Mouse (Mus musculus): ENCODE results near the gene Cnih3.

The Cnih3 gene

DNA sequence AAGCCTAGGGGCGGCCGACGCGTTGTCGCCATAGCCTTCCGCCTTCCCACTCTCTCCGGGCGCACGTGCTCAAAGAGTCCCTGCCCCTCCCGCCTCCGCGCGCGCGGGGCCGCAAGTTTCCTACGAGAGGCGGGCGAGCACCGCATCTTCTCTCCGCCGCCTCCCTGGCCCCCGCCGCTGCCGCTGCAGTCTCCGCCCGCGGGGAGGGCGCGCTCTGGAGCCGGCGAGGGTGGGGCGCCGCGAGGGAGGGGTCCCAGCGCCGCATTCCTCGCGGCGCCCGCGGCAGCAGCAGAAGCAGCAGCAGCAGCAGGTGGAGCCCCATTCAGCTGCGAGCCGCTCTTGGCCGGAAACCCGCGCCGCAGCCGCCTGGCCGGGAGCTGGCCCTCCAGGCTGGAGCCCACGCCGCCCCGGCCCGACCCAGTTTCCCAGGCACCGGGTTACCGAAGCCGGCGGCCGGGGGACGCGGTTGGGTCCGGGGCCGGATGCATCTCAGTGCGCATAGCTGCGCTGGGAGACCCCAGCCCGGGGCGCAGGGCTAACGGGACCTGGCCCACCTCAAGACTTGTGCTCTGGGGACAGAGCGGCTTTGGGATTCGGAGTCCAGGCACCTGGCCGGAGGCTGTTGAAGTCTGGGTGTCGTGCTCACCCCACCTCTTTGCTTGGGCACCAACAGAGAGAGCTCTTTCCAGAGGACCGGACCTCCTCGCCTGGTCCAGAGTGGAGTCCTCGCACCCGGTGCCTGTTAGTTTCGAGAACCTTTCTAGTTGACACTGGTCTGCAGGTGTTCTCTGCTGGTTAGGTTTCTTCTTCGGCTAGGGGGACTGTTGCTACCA, at the start of gene Cnih3:
Cnih3 (plus strand) TSS at position 262 of the 833 bp plus-strand sequence.
- no peak for DNase-seq

DNA sequence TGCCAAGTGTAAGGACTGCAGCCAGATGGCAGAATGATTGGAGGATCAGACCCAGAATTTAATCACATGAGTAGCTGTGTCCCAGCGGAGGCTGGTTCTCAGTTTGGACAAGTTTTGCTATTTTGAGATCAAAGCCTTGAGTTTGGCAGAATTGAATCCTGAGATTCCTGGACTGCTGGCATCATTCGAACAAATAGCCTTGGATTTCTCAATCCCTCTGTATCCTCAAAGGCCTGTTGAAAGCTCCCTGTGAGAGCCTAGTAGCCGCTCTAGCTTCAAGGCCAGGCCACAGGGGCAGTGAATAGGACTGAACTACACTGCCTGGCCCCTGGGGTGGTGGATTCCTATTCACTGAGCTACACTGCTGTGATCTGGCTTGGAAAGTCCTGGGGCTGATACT, 44.4 kb upstream of the Cnih3 start:
- no peak for DNase-seq

DNA sequence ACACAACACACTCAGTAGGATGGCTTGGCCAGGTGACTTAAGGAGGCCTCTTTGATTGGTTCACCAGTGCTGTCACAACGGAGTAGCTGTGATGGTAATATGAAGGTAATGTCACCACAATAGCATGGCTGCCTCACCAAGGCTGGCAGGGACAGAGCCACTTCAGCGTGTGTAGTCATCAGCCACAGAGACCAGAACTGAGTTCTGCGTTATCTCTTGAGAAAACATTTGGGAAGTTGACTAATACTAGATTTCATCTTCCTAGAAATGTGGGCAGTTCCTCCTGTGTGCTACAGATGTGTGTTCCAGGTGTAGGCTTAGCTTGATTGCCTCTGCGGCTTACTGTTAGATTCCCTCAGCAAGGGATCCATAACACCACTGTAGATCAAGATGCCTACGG, 41.7 kb upstream of the Cnih3 start:
- no peak for DNase-seq

DNA sequence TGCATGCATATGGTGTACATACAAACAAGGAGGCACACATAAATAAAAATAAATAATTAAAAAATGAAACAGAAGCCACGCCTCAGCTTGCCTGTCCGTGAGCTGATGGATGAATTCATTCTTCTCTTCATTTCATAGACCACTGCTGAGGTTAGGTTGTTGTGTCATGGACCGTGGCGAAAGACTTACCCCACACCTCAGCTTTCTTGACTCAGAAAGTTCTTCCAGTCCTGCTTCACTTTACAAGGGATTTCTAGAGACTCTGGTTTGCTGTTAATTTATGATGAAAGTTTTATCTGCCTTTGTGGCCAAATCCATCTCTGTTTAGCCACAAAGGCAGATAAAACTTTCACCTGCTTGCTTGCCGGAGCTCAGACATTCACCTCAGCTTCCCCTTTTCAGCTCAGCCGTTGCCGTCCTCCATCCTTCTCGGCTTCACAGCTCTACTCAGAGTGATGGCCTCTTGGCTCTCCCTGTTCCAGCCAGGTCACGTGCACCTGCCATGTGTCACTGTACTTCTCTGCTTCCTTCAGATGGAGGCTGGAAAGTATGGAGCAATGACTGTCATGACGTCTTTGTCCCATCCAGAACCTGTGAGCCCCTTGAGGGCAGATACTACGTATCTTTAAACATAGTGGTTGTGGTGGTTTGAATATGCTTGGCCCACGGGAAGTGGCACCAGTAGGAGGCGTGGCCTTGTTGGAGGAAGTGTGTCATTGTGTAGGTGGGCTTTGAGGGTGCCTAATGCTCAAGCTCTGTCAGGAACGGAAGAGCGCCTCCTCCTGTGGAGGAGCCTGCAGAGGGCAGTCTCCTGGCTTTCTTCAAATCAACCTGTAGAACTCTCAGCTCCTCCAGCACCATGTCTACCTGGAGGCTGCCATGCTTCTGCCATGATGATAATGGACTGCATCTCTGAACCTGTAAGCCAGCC, 40.0 kb upstream of the Cnih3 start:
- DNase-seq, result no peak

DNA sequence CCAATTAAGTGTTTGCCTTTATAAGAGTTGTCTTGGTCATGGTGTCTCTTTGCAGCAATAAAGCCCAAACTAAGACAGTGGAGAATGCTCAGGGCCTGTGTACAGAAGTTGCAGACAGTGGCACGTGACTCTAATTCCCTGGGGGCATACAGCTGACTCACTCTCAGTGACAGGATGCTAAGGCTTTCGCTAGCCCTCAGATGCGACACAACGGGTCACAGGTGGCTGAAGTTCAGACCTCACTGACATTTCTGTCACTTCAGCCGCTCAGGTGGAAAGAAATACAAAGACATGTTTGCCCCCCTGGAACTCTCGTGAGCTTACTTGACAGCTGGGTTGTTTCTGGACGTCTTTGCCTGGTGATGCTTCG, 39.4 kb upstream of the Cnih3 start:
- no peak for DNase-seq

DNA sequence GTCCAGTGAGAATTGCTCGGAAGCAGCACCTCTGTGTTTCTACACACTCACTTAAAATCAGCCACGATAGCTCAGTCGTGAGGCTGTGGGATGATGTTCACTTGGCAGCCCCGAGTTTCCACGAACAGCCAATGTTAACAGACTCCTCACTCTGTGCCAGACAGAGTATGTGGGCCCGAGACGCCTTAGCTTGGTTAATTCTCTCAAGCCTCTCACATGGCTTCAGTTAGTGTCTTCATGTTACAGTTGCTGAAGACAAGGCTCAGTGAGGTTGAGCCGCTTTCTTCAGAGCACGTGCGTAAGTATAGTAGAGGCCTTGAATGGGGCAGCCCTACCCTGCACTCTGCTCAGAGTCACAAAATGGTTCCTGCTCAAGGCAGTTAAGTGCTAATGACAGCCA, 38.1 kb upstream of the Cnih3 start:
- DNase-seq, result no peak

DNA sequence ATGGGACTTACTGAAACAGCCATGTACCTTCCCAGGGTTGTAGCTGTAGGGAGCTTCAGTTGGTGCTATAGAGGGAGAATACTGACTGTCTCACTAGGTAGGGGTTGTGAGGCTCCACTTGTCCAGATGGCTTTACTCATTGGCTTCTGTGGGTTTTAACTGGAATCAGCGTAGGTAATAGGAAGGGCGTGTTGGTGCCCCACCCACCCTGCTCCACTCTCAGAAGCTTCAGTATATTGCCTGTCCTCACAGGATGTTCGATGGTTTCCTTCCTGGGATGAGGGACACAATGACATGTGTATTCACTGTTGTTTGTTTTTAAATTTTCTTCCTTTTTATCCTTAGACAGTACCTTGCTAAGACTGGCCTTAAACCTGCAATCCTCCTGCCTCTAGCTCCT, 37.1 kb upstream of the Cnih3 start:
- DNase-seq, result no peak

DNA sequence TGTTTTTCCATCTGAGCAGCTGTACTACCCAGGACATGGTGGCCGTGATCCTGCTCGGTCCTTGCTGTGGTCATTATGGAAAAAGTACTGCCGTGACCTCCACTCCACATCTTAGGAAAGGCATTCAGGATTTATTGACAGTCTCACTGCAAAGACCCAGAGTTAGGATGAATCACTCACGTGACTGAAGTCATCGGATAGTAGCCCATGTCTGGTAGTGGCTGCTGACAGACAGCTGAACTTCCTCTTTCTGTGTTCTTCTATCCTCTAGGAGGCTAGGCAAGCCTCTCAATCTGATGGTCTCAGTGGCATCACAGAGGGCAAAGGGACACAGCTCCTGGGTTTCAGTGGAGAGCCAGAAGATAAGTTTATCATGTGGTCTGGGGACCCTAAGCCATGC, 35.9 kb upstream of the Cnih3 start:
- no peak for DNase-seq

DNA sequence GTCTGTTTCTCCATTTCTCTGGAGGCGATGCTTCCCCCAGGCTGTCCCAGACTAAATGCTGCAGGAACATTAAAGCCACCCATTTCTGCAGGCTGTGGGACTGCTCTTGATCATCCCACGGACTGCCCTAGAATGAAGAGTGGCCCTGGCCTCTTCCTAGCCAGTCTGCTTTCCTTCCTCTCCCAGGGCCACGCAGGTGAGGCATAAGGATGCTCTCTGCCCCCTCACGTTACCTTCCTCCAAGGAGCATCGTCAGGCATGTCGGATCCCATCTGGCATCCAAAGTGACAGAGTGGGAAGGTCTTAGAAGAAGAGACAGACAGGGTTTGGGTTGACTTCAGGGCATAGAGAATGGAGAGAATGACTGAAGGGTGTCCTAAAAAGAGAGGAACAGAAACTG, 33.0 kb upstream of the Cnih3 start:
- no peak for DNase-seq

DNA sequence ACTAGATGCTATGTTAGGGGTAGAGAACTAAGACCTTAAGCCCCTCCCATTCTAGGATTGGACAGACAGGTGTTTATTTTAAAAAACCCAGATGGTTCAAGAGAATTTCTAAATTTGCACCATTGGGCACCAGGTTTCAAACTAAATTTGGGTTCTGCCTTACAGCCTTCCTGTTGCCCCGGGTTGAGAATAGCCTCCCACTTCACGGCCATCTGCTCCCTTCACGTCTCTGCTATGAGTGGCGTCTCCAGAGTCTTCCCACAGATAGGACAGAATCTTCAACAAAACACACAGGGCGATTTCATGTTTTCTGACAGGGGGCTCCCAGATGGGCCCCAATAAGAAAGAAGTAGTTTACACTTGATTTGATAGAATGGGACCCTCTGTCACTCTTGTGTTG, 31.3 kb upstream of the Cnih3 start:
- no peak for DNase-seq

DNA sequence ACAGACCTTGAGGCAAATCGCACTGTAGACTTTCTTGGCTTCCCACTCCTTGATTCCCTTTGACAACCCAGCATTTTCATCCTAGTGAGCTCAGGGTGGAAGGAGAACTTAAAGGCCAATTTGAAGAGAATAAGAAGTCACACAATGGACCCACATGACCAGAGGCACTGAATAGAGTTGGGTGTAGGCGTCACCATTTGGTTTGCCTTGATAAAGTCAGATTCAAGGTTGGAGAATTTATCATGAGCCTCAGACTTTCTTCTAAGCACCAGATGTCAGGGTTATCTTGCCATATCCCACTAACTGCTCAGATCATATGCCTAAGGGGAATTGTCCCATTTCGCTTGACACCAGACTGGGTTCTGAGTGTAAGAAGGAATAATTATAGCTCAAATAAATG, 29.3 kb upstream of the Cnih3 start:
- no peak for DNase-seq

DNA sequence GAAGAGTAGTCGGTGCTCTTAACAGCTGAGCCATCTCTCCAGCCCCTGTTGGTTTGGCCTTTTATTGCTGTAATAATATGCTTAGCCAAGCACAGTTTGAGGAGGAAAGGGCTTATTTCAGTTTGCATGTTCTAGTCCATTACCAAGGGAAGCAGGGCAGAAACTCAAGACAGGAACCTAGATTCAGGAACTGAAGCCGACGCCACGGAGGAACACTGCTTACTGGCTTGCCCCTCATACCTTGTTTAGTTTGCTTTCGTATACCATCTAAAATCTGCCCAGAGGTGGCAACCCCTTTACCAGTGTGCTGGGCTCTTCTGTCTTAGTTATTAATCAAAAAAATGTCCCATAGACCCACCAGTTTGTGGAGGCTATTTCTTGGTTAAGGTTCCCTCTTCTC, 25.3 kb upstream of the Cnih3 start:
- DNase-seq, result no peak

DNA sequence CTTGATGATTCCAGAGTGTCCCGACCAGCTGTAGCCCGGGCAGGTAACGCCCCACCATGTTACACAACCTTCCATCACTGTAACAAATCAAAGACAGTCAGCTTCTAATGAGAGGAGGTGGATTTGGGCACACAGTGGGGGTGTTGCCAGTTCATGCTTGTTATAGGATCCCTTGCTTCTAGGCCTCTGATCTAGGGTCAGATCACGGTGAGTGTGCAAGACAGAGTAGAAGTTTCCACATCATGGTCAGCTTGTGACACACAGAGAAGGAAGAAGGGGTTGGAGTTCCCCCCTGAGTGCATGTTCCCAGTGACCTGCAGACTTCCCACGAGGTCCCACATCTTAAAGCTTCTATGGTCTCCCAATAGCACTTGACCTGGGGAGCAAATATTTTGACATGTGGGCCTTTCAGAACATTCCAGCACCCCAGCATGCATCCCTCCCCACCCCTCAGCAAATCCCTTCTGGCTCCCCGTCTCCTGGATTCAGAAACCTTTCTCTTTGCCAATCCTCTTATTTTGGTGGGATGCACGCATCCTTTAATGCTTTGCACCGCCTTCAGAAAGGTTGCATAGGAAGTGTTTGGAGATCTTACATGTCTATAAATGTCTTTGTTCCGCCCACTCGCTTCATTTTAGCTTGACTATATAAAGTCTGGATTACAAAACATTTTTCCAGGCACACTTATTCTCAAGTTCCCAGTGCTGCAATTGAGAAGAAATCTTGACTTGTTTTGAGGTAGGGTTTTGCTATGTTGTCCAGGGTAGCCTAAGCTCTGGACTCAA, 24.6 kb upstream of the Cnih3 start:
- no peak for DNase-seq

DNA sequence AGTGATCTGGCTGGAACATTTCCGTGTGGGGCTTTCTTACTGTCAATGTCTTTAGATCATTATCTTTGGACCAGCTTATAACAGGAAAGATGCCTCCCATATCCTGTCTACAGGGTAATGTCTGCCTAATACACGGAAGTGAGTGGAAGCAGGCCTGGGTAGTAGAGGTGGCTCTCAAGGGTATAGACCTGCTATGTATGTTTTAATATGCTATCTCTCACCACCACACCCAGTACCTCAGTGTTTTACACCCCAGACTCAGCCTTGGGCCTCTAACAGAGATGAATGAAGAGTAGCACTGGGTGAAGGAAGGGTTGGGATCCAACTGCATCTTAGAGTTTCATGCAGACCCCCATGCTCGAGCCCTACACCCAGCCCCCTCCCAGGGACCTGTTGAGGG, 23.3 kb upstream of the Cnih3 start:
- no peak for DNase-seq

DNA sequence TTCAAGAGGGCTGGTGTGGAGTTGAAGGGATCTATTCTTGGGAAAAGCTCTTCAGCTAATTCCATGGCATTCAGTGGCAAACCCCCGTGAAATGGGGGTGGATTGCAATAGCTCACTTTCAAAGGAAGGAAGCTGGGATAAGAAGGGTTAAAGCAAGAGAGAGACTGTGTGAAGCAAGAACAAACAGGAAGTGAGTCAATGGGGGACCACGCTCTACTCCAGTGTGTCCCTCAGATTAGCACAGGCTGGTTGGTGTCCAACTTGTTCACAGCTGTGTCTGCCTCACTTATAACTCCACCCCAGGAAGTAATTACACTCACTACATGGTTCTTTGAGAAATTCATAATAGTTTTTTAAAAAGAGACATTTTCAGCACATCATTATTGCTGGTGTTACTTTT, 19.8 kb upstream of the Cnih3 start:
- DNase-seq, result no peak

DNA sequence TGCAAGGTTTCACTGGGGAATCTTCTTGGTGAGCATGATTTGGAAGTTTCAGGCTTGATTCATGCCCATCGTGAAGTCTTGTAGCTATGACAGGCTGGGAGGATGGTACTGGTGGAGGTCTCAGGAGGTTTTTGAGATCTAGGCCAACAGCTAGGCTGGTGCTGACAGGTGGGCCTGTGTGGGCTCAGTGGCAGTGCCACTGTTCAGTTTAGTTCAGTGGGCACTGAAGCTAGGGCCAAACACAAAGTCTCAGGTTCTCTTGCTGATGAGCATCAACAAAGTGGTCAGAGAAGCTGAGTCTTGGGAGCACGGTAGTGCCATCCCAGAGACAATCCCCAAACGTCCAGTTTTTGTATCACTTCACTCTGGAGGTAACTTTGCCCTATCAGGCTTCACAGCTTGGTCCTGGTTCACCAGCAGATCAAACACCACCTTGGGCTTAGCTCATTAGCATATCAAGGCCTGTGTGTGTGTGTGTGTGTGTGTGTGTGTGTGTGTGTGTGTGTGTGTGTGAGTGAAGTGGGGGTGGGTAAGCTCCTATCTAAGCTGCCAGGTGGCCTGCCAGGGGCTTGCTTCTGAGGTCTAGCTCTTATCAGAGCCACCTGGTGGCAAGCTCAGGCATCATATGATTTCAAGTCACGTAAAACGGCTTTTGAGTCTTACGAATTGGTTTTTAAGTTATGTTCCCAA, 18.0 kb upstream of the Cnih3 start:
- DNase-seq, result no peak

DNA sequence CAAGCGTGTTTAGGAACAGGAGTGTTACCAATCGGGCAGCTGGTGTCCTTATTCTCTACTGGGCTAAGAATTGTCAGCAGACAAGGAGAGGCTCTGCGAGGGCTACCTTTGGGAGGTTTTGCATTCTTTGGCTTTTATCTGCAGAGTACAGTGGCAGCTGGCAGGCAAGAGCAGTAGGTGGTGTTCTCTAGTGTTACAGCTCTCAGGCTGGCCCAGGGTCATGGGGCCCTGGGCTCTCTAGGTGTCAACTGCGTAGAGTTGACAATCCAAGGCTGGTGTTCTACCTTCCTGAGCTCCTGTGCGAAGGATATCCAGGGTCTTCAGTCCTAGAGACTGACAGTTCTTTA, 17.4 kb upstream of the Cnih3 start:
- DNase-seq, result no peak

DNA sequence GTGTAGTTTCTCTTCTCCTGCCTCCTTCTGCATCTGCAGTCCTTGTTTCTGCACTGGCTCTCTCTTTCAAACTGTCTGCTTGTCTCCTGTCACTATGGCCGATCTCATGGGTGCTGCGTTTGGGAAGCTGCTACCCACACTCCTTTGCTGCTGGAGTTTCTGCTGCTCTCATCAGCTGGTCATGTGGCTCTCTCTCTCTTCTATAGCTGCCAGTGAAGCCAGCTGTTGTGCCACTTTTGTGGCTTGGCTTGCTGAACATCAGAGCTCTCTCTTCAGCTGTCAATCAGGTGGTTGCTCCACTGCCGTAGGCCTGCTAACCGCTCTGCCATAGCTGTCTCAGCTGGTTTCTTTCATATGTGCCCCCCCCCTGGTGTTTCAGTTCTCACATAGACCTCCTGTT, 17.0 kb upstream of the Cnih3 start:
- no peak for DNase-seq

DNA sequence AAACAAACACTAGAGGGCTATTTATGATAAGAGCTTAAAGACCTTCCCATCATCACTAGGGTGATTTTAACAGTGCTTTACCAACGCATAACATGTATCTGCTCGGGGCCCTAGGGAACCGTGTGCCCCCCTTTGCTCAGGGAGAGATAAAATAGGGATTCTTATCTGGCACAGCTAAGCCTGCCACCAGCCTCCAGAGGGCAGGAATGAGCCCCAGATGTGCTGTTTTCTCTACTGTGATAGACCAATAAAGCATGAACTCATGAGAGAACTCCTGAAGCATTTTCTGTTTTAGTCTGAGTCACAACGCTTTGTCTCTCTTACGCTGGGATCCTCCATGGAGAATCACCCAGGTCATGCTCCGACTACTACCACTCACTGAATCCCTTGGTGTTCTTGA, 15.6 kb upstream of the Cnih3 start:
- DNase-seq, result no peak

DNA sequence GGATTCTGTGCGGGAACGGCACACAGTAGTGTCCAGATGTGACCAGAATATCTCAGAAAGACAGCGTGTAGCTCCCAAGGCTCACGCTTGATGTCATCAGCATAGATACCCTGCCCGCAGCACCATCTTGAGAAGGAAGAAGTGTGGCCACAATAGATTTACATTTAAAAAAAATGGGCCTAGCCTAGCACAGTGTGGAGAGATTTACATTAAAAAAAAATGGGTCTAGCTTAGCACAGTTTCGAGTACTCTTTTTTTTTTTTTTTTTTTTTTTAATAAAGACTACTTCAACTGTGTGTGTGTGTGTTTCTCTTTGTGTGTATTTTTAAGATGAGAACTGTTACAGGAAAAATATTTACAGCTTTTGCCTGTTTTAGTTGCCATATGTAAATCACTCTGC, 13.3 kb upstream of the Cnih3 start:
- DNase-seq, result no peak

DNA sequence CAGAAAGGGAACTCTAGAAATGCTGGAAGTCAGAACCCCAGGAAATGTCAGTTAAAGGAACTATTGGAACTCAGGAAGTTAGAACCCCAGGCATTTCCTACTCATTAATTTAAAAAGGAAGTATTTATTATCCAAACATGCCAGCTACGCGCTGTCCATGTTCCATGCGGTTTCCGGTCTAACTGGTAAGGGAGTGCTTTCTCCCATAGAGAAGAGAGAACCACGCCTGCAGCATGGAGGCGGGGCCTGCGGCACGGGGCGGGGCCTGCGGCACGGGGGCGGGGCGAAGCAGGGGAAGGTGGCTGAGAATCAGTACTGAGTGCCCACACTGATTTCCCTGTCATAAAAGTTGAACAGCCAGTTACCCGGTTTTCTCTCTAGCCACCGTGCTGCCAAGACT, 6.9 kb upstream of the Cnih3 start:
- no peak for DNase-seq

DNA sequence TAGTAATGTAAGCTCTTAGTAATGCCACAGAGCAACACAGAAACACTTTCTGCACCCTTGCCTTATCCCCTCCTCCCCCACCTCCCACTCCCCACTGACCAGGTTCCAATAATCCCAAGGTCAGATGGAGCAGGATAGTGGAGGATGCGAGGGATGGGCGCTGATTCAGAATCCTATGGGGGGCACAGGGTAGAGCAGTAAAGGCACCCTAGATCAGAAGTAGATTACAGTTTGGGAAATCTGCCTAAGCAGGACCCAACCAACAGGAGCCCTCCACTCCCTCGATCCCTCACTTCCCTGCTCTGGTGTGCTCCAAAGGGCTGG, 423 bp upstream of the Cnih3 start:
- no peak for DNase-seq
